Mouse (Mus musculus): ENCODE results near the gene 2010111I01Rik. TPM values are rescaled to one million over a fixed set of nuclear protein-coding genes. Genes with fewer than 3 reads are reported as not detected.

2010111I01Rik gene
- polyA plus RNA-seq, 1 experiment = 144 TPM

DNA sequence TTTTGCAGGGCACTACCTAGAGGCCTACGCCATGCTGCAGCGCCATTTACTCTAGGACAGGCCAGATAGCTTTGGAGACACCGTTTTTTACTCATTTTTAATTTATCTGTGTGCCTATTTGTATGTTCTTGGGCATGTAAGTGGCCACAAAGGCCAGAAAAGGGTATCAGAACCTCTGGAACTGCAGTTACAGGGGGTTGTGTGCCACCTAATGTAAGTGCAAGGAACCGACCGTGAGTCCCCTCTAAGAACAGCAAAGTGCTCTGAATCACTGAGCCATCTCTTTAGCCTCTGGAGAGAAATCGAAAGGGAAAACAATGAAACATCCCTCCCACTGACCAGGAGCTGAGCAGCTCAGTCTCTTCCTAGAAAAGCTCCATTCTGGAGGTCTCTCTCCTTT lies 358.1 kb downstream of the 2010111I01Rik start:
- H3K4me3 ChIP-seq = no peak overlapping the region
- peak overlapping the region; percentile 27 for H3K4me2 ChIP-seq (ENCODE audit: low read depth)
- no peaks in the 10 kb centered on the region for H3K79me2 ChIP-seq (ENCODE audit: control insufficient read depth, insufficient read depth)
- H3K27me3 ChIP-seq (ENCODE audit: control insufficient read depth, insufficient read depth, insufficient read length) = no peaks in the 10 kb centered on the region
- TF ChIP-seq MYOD1 (IDR thresholded peaks at IDR 0.05; ENCODE audit: control insufficient read depth in 1 of 3, insufficient read length in 2 of 3, low read depth in 2 of 3) (no peak), SRF (IDR thresholded peaks at IDR 0.05; ENCODE audit: control insufficient read depth, insufficient read length, low read depth) (no peak), CEBPB (IDR thresholded peaks at IDR 0.05; ENCODE audit: insufficient read depth, poor library complexity, severe bottlenecking) (no peak), TCF12 (IDR thresholded peaks at IDR 0.05; ENCODE audit: insufficient read depth, poor library complexity, severe bottlenecking) (no peak), MAX (IDR thresholded peaks at IDR 0.05; ENCODE audit: low read depth) (no peak), MYOG (IDR thresholded peaks at IDR 0.05; ENCODE audit: control insufficient read depth in 1 of 3, insufficient read depth in 1 of 3, insufficient read length in 2 of 3, low read depth in 2 of 3) (no peak), E2F4 (IDR thresholded peaks at IDR 0.05; ENCODE audit: insufficient read depth) (no peak), USF1 (IDR thresholded peaks at IDR 0.05; ENCODE audit: low read depth) (no peak), REST (IDR thresholded peaks at IDR 0.05; ENCODE audit: insufficient read depth, insufficient read length) (no peak)
- no peaks in the 10 kb centered on the region for H3K36me3 ChIP-seq (ENCODE audit: control insufficient read depth, insufficient read depth)
- H3ac ChIP-seq (ENCODE audit: control insufficient read depth, insufficient read length) = no peak overlapping the region

DNA sequence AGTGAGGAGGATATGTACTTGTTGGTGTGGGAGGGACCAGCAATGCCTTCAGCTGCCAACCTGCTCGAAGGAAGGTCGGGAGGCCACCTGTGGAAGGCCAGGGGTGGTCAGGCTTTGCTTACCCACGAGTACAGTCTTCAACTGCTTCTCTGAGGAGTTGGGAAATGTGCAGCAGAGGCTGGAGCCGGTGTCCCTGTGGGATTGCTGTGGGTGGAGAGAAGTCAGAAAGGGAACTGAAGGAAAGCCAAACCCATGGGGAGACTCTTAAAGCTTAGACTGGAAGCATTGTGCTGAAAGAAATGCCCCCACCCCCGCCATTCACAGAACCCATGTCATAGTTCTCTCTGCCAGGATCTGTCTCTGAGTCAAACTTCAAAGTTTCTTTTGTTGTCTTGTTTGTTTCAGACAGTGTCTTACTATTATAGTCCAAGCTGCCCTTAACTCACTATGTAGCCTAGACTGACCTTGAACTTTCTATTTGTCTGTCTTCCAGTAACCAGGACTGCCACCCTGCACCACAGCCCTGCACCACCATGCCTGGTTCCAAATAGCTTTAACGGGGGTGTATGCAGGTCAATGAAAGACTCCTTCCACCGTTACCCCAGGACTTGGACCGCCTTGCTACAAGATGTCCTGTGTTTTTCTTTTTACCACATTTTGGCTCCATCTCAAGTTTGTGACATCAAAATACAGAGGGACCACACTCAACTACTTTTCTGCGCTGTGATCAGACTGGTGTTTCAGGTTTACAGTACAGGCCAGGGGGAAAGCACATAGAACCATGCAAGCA lies 358.8 kb downstream of the 2010111I01Rik start:
- peak overlapping the region; percentile 65 for H3K4me2 ChIP-seq (ENCODE audit: low read depth)
- no peaks in the 10 kb centered on the region for H3K36me3 ChIP-seq (ENCODE audit: control insufficient read depth, insufficient read depth)
- H3K79me2 ChIP-seq (ENCODE audit: control insufficient read depth, insufficient read depth) = no peaks in the 10 kb centered on the region
- no peaks in the 10 kb centered on the region for H3K27me3 ChIP-seq (ENCODE audit: control insufficient read depth, insufficient read depth, insufficient read length)
- no peak overlapping the region for H3ac ChIP-seq (ENCODE audit: control insufficient read depth, insufficient read length)
- no peak overlapping the region for H3K4me3 ChIP-seq
- no peak for TF ChIP-seq TCF3 (IDR thresholded peaks at IDR 0.05; ENCODE audit: insufficient read length, low read depth)
- TF ChIP-seq POLR2AphosphoS2 (IDR thresholded peaks at IDR 0.05; ENCODE audit: insufficient read length, low read depth) = no peak
- no peak for TF ChIP-seq MAX (IDR thresholded peaks at IDR 0.05; ENCODE audit: low read depth)
- TF ChIP-seq POLR2A (IDR thresholded peaks at IDR 0.05; ENCODE audit: insufficient read length, low read depth) = no peak
- no peak for TF ChIP-seq USF1 (IDR thresholded peaks at IDR 0.05; ENCODE audit: low read depth)
- TF ChIP-seq MYOD1 (IDR thresholded peaks at IDR 0.05; ENCODE audit: control insufficient read depth in 1 of 3, insufficient read length in 2 of 3, low read depth in 2 of 3) = no peak
- TF ChIP-seq E2F4 (IDR thresholded peaks at IDR 0.05; ENCODE audit: insufficient read depth) = no peak
- TF ChIP-seq REST (IDR thresholded peaks at IDR 0.05; ENCODE audit: insufficient read depth, insufficient read length) = no peak

DNA sequence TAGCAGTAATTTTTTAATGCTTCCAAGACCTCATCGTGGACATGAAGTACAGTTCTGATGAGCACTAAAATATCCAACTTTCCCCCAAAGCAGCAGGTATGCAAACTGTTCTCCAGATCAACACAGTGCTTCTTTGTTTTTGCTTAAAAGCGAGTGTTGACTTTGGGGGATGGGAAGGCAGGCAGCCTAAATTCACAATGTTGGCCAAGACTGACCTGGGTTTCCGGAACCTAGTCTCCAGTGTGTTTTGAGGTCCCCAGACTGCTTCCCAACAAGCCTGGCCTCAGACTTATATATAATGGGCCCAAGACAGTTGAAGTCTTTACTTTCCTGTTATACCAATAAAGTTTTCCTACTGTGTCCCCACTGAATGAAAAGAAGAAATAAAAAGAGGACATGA lies 359.6 kb downstream of the 2010111I01Rik start:
- no peak for TF ChIP-seq USF1 (IDR thresholded peaks at IDR 0.05; ENCODE audit: low read depth)
- TF ChIP-seq SRF (IDR thresholded peaks at IDR 0.05; ENCODE audit: control insufficient read depth, insufficient read length, low read depth) = no peak
- TF ChIP-seq MYOG (IDR thresholded peaks at IDR 0.05; ENCODE audit: control insufficient read depth in 1 of 3, insufficient read depth in 1 of 3, insufficient read length in 2 of 3, low read depth in 2 of 3) = no peak
- no peak for TF ChIP-seq CEBPB (IDR thresholded peaks at IDR 0.05; ENCODE audit: insufficient read depth, poor library complexity, severe bottlenecking)
- Histone ChIP-seq H3ac (ENCODE audit: control insufficient read depth, insufficient read length) (no peak overlapping the region), H3K4me3 (no peak overlapping the region), H3K79me2 (ENCODE audit: control insufficient read depth, insufficient read depth) (no peaks in the 10 kb centered on the region), H3K27me3 (ENCODE audit: control insufficient read depth, insufficient read depth, insufficient read length) (no peaks in the 10 kb centered on the region), H3K4me2 (ENCODE audit: low read depth) (peak overlapping the region; percentile 65), H3K36me3 (ENCODE audit: control insufficient read depth, insufficient read depth) (no peaks in the 10 kb centered on the region)

DNA sequence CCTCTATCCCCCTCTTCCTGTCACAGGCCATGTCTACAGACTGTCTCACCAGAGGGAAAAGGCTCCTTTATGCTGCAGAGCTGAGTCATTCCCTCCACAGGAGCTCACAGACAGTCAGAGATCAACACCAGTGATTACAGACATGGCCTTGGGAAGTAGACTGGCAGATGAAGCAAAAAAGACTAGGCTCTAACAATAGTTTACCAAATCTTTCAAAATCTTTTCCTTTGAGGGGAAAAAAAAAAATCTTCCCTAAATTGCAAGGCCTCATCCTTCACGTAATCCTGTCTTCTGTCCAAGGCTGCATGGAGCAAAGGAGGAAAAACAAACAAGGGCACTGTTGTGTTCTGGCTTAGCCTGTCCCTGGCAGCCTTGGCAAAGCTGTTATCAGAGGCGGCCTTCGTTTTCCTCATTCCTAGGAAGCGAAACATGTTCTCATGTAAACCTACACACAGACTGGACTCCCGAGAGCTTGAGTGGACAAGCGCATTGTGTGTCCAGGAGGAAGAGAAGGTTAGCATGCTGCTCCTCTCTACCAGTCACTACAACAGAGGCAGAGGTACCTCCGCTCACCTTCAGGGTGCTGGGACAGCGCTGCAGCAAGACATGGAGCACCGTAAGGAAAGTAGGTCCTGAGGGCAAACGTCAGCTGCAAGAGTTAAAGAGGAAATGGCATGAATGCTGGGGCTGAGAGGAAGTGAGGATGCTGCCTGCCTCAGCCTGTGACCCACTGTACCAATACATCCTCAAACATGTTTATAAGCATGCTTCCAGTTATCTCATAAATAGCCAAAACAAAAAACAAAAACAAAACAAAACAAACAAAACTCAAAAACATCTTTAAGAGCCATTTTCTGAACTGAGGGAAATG lies 360.5 kb downstream of the 2010111I01Rik start:
- Histone ChIP-seq H3K4me3 (no peak overlapping the region), H3ac (ENCODE audit: control insufficient read depth, insufficient read length) (no peak overlapping the region), H3K79me2 (ENCODE audit: control insufficient read depth, insufficient read depth) (no peaks in the 10 kb centered on the region), H3K27me3 (ENCODE audit: control insufficient read depth, insufficient read depth, insufficient read length) (no peaks in the 10 kb centered on the region), H3K36me3 (ENCODE audit: control insufficient read depth, insufficient read depth) (no peaks in the 10 kb centered on the region), H3K4me2 (ENCODE audit: low read depth) (peak overlapping the region; percentile 65)
- no peak for TF ChIP-seq MAX (IDR thresholded peaks at IDR 0.05; ENCODE audit: low read depth)
- TF ChIP-seq TCF3 (IDR thresholded peaks at IDR 0.05; ENCODE audit: insufficient read length, low read depth) = no peak
- TF ChIP-seq POLR2AphosphoS2 (IDR thresholded peaks at IDR 0.05; ENCODE audit: insufficient read length, low read depth) = no peak
- 0 out of 2 replicates have a peak, but pooled peaks have one; percentile 8 for TF ChIP-seq CEBPB (IDR thresholded peaks at IDR 0.05; ENCODE audit: insufficient read depth, poor library complexity, severe bottlenecking)
- no peak for TF ChIP-seq E2F4 (IDR thresholded peaks at IDR 0.05; ENCODE audit: insufficient read depth)
- TF ChIP-seq MYOG (IDR thresholded peaks at IDR 0.05; ENCODE audit: control insufficient read depth in 1 of 3, insufficient read depth in 1 of 3, insufficient read length in 2 of 3, low read depth in 2 of 3) = no peak
- TF ChIP-seq TCF12 (IDR thresholded peaks at IDR 0.05; ENCODE audit: insufficient read depth, poor library complexity, severe bottlenecking) = no peak
- no peak for TF ChIP-seq MYOD1 (IDR thresholded peaks at IDR 0.05; ENCODE audit: control insufficient read depth in 1 of 3, insufficient read length in 2 of 3, low read depth in 2 of 3)
- peak; percentile 11 for TF ChIP-seq POLR2A (IDR thresholded peaks at IDR 0.05; ENCODE audit: insufficient read length, low read depth)
- no peak for TF ChIP-seq SRF (IDR thresholded peaks at IDR 0.05; ENCODE audit: control insufficient read depth, insufficient read length, low read depth)
- TF ChIP-seq REST (IDR thresholded peaks at IDR 0.05; ENCODE audit: insufficient read depth, insufficient read length) = no peak
- TF ChIP-seq USF1 (IDR thresholded peaks at IDR 0.05; ENCODE audit: low read depth) = no peak
